Mouse (Mus musculus) MEL (cell line): ENCODE data around the gene Elof1. TPM values are rescaled to one million over a fixed set of nuclear protein-coding genes. Genes with fewer than 3 reads are reported as not detected.
A peak's percentile ranks its signal among the peaks of the same experiment; 100 is the strongest.

Source experiments
- DNase-seq: peaks from one replicate; pipeline ENCODE4 v3.0.0; 2011; ENCODE audit warnings: low read depth, low spot score
- H3K27ac ChIP-seq: 2 replicates; pipeline ENCODE4 v1.5.1; 2012; ENCODE audit warnings: low read depth, mild to moderate bottlenecking, control low read depth, low read length, moderate library complexity; ENCODE audit not compliant: control insufficient read depth
- H3K27me3 ChIP-seq, 2 experiments: fragments of 150-350 bp in 1 of 2; sonication (generic) in 1 of 2; 2 replicates each; pipeline ENCODE4 v1.6.1; 2012; ENCODE audit warnings: low read length in 2 of 2, mild to moderate bottlenecking in 2 of 2, improper control_type of control experiment in 1 of 2, moderate library complexity in 1 of 2; ENCODE audit not compliant: insufficient read depth in 2 of 2, control insufficient read depth in 1 of 2
- H3K36me3 ChIP-seq, 2 experiments: 2 replicates each; pipeline ENCODE4 v1.6.1; 2012 to 2014; ENCODE audit warnings: low read length in 2 of 2, improper control_type of control experiment in 1 of 2, inconsistent platforms in 1 of 2, mild to moderate bottlenecking in 1 of 2; ENCODE audit not compliant: insufficient read depth in 2 of 2, control insufficient read depth in 1 of 2
- H3K4me1 ChIP-seq, 2 experiments: fragments of 150-350 bp in 1 of 2; sonication (generic) in 1 of 2; 2 replicates each; pipeline ENCODE4 v1.6.1; 2012; ENCODE audit warnings: low read length in 2 of 2, improper control_type of control experiment in 1 of 2, mild to moderate bottlenecking in 1 of 2; ENCODE audit not compliant: insufficient read depth in 2 of 2, control insufficient read depth in 1 of 2
- H3K4me3 ChIP-seq, 2 experiments: fragments of 150-350 bp in 1 of 2; sonication (generic) in 1 of 2; 2 replicates each; pipeline ENCODE4 v1.5.1; 2012; ENCODE audit warnings: low read depth in 2 of 2, low read length in 2 of 2, mild to moderate bottlenecking in 2 of 2, moderate library complexity in 2 of 2, control low read depth in 1 of 2, improper control_type of control experiment in 1 of 2; ENCODE audit not compliant: control insufficient read depth in 1 of 2, insufficient read depth in 1 of 2
- H3K79me2 ChIP-seq: 2 replicates; pipeline ENCODE4 v1.6.1; 2012; ENCODE audit warnings: mild to moderate bottlenecking, low read length, moderate library complexity; ENCODE audit not compliant: control insufficient read depth, poor library complexity, insufficient read depth
- H3K9ac ChIP-seq: 2 replicates; pipeline ENCODE4 v1.6.1; 2012; ENCODE audit warnings: low read depth, mild to moderate bottlenecking, control low read depth, low read length, moderate library complexity; ENCODE audit not compliant: control insufficient read depth, poor library complexity, severe bottlenecking
- H3K9me3 ChIP-seq: fragments of 150-350 bp; sonication (generic); replicated peaks from 2 replicates; pipeline ENCODE4 v1.6.1; 2012; ENCODE audit warnings: mild to moderate bottlenecking, low read length, improper control_type of control experiment, moderate library complexity; ENCODE audit not compliant: insufficient read depth
- BHLHE40 ChIP-seq: IDR thresholded peaks from 2 replicates; pipeline ENCODE4 v1.6.1; 2012; ENCODE audit warnings: low read depth, mild to moderate bottlenecking, inconsistent platforms, low read length, improper control_type of control experiment, borderline replicate concordance
- E2F4 ChIP-seq: IDR thresholded peaks from 2 replicates; pipeline ENCODE4 v1.6.1; 2011; ENCODE audit warnings: low read depth, low read length, improper control_type of control experiment, borderline replicate concordance
- ELF1 ChIP-seq: IDR thresholded peaks from 2 replicates; pipeline ENCODE4 v1.6.1; 2014; ENCODE audit warnings: low read depth, mild to moderate bottlenecking, inconsistent platforms, low read length, improper control_type of control experiment, moderate library complexity
- GABPA ChIP-seq: IDR thresholded peaks from 2 replicates; pipeline ENCODE4 v1.6.1; 2012; ENCODE audit warnings: low read depth, mild to moderate bottlenecking, inconsistent platforms, low read length, improper control_type of control experiment, moderate library complexity
- HCFC1 ChIP-seq: IDR thresholded peaks from 2 replicates; pipeline ENCODE4 v1.6.1; 2012; ENCODE audit warnings: low read depth, mild to moderate bottlenecking, inconsistent platforms, low read length, improper control_type of control experiment, moderate library complexity
- JUND ChIP-seq: IDR thresholded peaks from 2 replicates; pipeline ENCODE4 v1.6.1; 2011; ENCODE audit warnings: low read depth, mild to moderate bottlenecking, improper control_type of control experiment, low read length
- MAZ ChIP-seq: IDR thresholded peaks from 2 replicates; pipeline ENCODE4 v1.6.1; 2012; ENCODE audit warnings: low read depth, mild to moderate bottlenecking, inconsistent platforms, low read length, improper control_type of control experiment
- MEF2A ChIP-seq: IDR thresholded peaks from 2 replicates; pipeline ENCODE4 v1.6.1; 2014; ENCODE audit warnings: low read depth, mild to moderate bottlenecking, inconsistent platforms, low read length, improper control_type of control experiment; ENCODE audit not compliant: poor library complexity, insufficient replicate concordance, severe bottlenecking; ENCODE audit errors: extremely low read depth
- MXI1 ChIP-seq: IDR thresholded peaks from 2 replicates; pipeline ENCODE4 v1.6.1; 2011; ENCODE audit warnings: mild to moderate bottlenecking, low read depth, low read length, improper control_type of control experiment
- NELFE ChIP-seq: IDR thresholded peaks from 2 replicates; pipeline ENCODE4 v1.6.1; 2011; ENCODE audit warnings: low read depth, low read length, improper control_type of control experiment
- RAD21 ChIP-seq: IDR thresholded peaks from 2 replicates; pipeline ENCODE4 v1.6.1; 2011; ENCODE audit warnings: mild to moderate bottlenecking, low read depth, low read length, improper control_type of control experiment
- RCOR1 ChIP-seq: IDR thresholded peaks from 2 replicates; pipeline ENCODE4 v1.6.1; 2012; ENCODE audit warnings: low read depth, mild to moderate bottlenecking, inconsistent platforms, low read length, improper control_type of control experiment
- USF2 ChIP-seq, 2 experiments: IDR thresholded peaks; 2 replicates each; pipeline ENCODE4 v1.6.1; 2011 to 2012; ENCODE audit warnings: improper control_type of control experiment in 2 of 2, low read length in 2 of 2, borderline replicate concordance in 1 of 2, inconsistent platforms in 1 of 2, low read depth in 1 of 2, mild to moderate bottlenecking in 1 of 2; ENCODE audit not compliant: insufficient read depth in 1 of 2
- ZNF384 ChIP-seq: IDR thresholded peaks from 2 replicates; pipeline ENCODE4 v1.6.1; 2012; ENCODE audit warnings: low read depth, mild to moderate bottlenecking, inconsistent platforms, low read length, improper control_type of control experiment
- polyA plus RNA-seq, 2 experiments: library from polyadenylated mRNA; stranded (reverse) in 1 of 2; unstranded in 1 of 2; fragments of >175 nt in 1 of 2; fragments of >200 nt in 1 of 2; gene quantifications; 2 replicates each; pipeline versions ENCODE4 v1.2.1 to v1.2.4; 2012; ENCODE audit warnings: low replicate concordance in 2 of 2, low read depth in 1 of 2; ENCODE audit not compliant: insufficient read length in 2 of 2, insufficient read depth in 1 of 2, missing spikeins in 1 of 2
- total RNA-seq: library from RNA; depleted of rRNA; stranded (reverse); fragments of 300-350 nt; gene quantifications from 2 replicates; pipeline ENCODE4 v1.2.3, GENCODE M21; 2012

Gene Elof1
- total and polyA plus RNA-seq, 3 experiments, result 421 to 505 TPM; not detected in 1

DNA sequence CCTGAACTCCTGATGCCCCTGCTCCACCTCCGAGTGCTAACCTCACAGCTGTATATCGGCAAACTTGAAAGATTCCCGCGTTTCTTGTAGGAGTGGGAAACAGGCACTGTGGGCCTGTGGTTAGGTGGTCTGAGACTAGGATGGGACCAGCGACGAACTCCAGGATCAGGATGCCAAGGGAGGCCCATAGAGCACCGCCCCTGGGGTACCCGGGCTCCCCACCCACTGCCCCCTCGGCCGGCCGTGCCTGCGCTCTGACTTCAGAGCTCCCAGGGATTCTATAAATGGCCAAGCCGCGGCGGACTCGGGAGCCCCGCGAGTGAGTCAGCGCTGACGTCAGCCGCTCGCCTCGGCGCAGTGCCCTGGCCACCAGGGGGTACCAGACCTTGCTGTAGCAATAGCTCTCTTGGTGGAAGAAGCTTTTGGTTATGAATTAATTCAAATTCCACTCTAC, 21.1 kb downstream of the Elof1 start (continued):
- TF ChIP-seq MXI1, result no peak
- TF ChIP-seq BHLHE40, result no peak
- TF ChIP-seq USF2 (IDR thresholded peaks at IDR 0.05; ENCODE audit: borderline replicate concordance in 1 of 2, insufficient read depth in 1 of 2, low read depth in 1 of 2, low read length in 2 of 2), result no peak
- no peak for TF ChIP-seq MAZ
- 0 out of 2 replicates have a peak, but pooled peaks have one; percentile 12 for TF ChIP-seq HCFC1
- TF ChIP-seq ZNF384, result no peak
- TF ChIP-seq JUND, result no peak; the same call in 1 of the 2 replicates
- no peak for TF ChIP-seq GABPA
- TF ChIP-seq E2F4, result no peak
- no peak for TF ChIP-seq ELF1
- peak; percentile 70 for TF ChIP-seq RAD21
- TF ChIP-seq RCOR1, result no peak

- TF ChIP-seq MEF2A, result no peak
- TF ChIP-seq ZNF384, result peak; percentile 61; the same call in 1 of the 2 replicates
- Histone ChIP-seq H3K36me3 (peaks cover 0 to 2% of the 10 kb centered on the region in 2 experiments; a peak in 1 of 4 replicates), H3K9me3 (no peaks in the 10 kb centered on the region)
Observed at GRCm38 (mm10) chr9:22092746-22093145, 24.2 kb downstream of the Elof1 start.

GRCm38 (mm10) chr9:22089986-22090385, 27.0 kb downstream of the Elof1 start:
- Histone ChIP-seq H3K27me3 (no peaks in the 10 kb centered on the region), H3K27ac (no peak overlapping the region), H3K79me2 (peaks cover 3% of the 10 kb centered on the region; the same call in 1 of the 2 replicates), H3K9ac (no peak overlapping the region), H3K4me3 (no peak overlapping the region)
- TF ChIP-seq NELFE (no peak), JUND (no peak), ELF1 (no peak)
- TF ChIP-seq, all 39 proteins: peak for 0
- no peak for DNase-seq
- Histone ChIP-seq H3K9me3 (no peaks in the 10 kb centered on the region), H3K4me1 (peaks cover 3 to 5% of the 10 kb centered on the region in 2 experiments; a peak in 3 of 4 replicates), H3K36me3 (peaks cover 0 to 7% of the 10 kb centered on the region in 2 experiments; a peak in 2 of 4 replicates)

More at GRCm38 (mm10) chr9:22092746-22093145, 24.2 kb downstream of the Elof1 start:
- H3K4me1 ChIP-seq, result peaks cover 0 to 5% of the 10 kb centered on the region in 2 experiments; a peak in 2 of 4 replicates
- H3K4me3 ChIP-seq, result no peak overlapping the region
- H3K27me3 ChIP-seq, result no peaks in the 10 kb centered on the region
- H3K79me2 ChIP-seq, result no peaks in the 10 kb centered on the region
- no peak for DNase-seq
- H3K9ac ChIP-seq, result no peak overlapping the region
- H3K27ac ChIP-seq, result no peak overlapping the region
